Mouse (Mus musculus): ENCODE results near the gene Pla2g6. TPM values are rescaled to one million over a fixed set of nuclear protein-coding genes. Genes with fewer than 3 reads are reported as not detected.

Pla2g6 gene
- total and polyA plus RNA-seq, 2 experiments from 2014 or later, result 17.6 to 26.8 TPM

DNA sequence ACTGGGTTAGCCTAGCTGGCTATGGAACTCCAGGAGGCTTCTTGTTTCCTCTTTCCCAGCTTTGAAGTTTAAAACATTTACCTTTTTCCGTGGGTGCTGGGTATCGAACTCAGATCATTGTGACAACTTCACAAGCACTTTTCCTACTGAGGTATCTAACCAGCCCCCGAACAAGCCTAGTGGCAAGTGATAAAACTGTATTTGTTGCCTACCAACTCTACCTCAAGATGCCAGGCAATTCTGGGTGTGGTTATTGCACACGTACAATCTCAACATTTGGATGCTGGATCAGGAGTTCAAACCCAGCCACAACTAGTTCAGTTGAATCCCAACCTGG lies 717 bp upstream of the Pla2g6 start:
- Histone ChIP-seq H3K4me1 (ENCODE audit: insufficient read depth, low read length) (0 out of 2 replicates have a peak, but pooled peaks cover 6% of the 10 kb centered on the region), H3K27me3 (ENCODE audit: insufficient read depth, low read length) (no peaks in the 10 kb centered on the region), H3K9me3 (ENCODE audit: low read length) (no peaks in the 10 kb centered on the region), H3K9ac (replicated peaks; ENCODE audit: low read length, poor library complexity, severe bottlenecking) (no peak overlapping the region), H3K27ac (ENCODE audit: low read depth, low read length) (no peak overlapping the region), H3K36me3 (ENCODE audit: insufficient read depth, low read length) (no peaks in the 10 kb centered on the region), H3K4me2 (ENCODE audit: low read depth, low read length, poor library complexity, severe bottlenecking) (peak overlapping the region; percentile 78; the same call in 1 of the 2 replicates), H3K4me3 (ENCODE audit: low read depth, low read length) (no peak overlapping the region)
- ATAC-seq (ENCODE audit: low FRiP score), result no peak
- WGBS, result 94% methylated on average over 4 of the region's 4 CpGs
- no peak; the same call in 1 of the 2 replicates for TF ChIP-seq CTCF (IDR thresholded peaks at IDR 0.05)
- no peak for DNase-seq (ENCODE audit: low spot score)

DNA sequence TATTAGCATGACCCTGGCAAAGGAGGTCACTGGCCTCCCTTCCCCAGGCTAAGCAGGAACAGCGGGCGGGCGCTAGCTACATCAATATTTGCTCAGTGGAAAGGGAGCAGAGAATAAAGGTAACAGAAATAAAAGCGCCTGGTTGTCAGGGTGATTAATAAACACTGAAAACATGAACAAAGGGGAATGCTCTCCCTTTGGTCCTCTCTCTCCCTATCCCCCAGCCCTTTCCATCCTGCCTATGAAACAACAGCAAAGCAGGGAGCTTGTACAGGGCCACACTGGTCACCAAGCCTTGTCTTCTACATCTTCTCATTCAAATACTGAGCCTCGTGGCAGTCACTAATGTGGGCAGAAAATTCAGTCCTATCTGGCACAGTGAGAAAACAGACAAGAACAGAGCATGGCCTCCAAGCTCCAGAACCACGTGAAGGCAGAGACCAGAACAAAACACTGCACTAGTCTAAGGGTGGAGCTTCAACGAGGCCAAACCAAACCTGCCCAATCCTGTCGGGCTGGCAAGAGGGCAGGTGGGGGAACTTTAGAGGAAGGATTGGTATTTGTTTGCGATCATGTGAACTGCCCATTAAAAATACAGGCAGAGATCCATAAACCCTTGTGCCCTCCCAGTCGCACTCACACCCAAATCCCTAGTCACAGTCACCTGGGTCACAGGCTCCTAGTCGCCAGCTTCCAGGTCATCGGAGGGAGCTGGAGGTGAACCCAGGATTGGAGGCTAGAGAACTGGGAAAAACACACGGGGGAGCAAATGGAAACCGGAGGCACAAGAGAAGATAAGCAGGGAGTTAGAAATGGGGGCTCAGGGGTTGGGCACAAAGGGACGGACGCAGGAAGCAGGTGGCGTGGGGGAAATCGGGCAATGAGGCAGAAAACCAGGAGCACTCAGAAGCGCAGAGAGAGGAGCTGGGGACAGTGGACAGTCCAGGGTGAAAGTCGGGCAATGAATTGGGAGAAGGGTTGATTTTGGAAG lies 924 bp downstream of the Pla2g6 start:
- Histone ChIP-seq H3K36me3 (ENCODE audit: insufficient read depth, low read length) (no peaks in the 10 kb centered on the region), H3K9ac (replicated peaks; ENCODE audit: low read length, poor library complexity, severe bottlenecking) (peak overlapping the region; percentile 63), H3K27me3 (ENCODE audit: insufficient read depth, low read length) (no peaks in the 10 kb centered on the region), H3K4me3 (ENCODE audit: low read depth, low read length) (peak overlapping the region; percentile 45), H3K9me3 (ENCODE audit: low read length) (no peaks in the 10 kb centered on the region), H3K4me1 (ENCODE audit: insufficient read depth, low read length) (0 out of 2 replicates have a peak, but pooled peaks cover 6% of the 10 kb centered on the region), H3K27ac (ENCODE audit: low read depth, low read length) (peak overlapping the region; percentile 92), H3K4me2 (ENCODE audit: low read depth, low read length, poor library complexity, severe bottlenecking) (peak overlapping the region; percentile 78)
- TF ChIP-seq CTCF (IDR thresholded peaks at IDR 0.05), result no peak
- DNase-seq (ENCODE audit: low spot score) (peak; percentile 65), ATAC-seq (ENCODE audit: low FRiP score) (peak; percentile 70)
- WGBS, result 9% methylated on average over 20 of the region's 20 CpGs

DNA sequence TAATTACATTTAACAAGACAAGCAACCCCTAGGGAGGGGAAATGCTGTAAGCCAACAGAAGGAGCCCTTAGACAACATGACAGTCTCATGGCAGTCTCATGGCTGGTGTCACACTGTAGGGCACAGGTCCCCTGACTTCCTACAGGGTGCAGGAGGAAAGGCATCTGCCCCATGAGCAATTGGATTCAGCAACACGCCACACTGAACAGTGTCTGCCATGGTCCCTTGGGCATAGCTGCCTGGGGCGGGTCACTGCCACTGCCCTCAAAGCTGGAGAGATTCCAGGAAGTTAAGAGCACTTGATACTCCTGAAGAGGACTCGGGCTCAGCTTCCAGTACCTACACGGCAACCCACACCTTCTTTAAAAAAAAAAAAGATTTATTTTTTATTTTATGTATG lies 1.9 kb downstream of the Pla2g6 start:
- no peak for ATAC-seq (ENCODE audit: low FRiP score)
- H3K4me3 ChIP-seq (ENCODE audit: low read depth, low read length), result no peak overlapping the region
- 76% methylated on average over 4 of the region's 4 CpGs for WGBS
- TF ChIP-seq CTCF (IDR thresholded peaks at IDR 0.05), result no peak
- no peaks in the 10 kb centered on the region for H3K36me3 ChIP-seq (ENCODE audit: insufficient read depth, low read length)
- H3K27me3 ChIP-seq (ENCODE audit: insufficient read depth, low read length), result no peaks in the 10 kb centered on the region
- no peak overlapping the region for H3K4me2 ChIP-seq (ENCODE audit: low read depth, low read length, poor library complexity, severe bottlenecking)
- DNase-seq (ENCODE audit: low spot score), result no peak
- H3K9me3 ChIP-seq (ENCODE audit: low read length), result no peaks in the 10 kb centered on the region
- H3K9ac ChIP-seq (replicated peaks; ENCODE audit: low read length, poor library complexity, severe bottlenecking), result no peak overlapping the region
- 0 out of 2 replicates have a peak, but pooled peaks cover 6% of the 10 kb centered on the region for H3K4me1 ChIP-seq (ENCODE audit: insufficient read depth, low read length)
- H3K27ac ChIP-seq (ENCODE audit: low read depth, low read length), result peak overlapping the region; percentile 92; the same call in 1 of the 2 replicates

DNA sequence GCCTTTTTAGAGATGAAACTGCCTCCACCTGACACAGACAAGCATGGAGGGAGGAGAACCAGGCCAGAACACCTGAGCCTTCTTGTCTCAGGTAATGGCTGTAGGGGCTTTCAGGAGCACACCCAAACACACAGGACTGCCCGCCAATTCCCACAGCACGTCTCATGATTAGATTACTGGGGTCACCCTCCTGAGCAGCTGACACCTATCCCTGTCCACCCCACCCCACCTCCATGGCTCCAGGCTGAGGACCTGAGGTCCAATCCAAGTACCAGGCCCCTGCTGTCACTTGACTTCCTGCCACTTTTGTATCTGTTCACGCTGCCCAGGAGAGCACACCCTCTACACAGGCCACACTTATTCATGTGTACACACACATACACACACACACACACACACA lies 2.4 kb downstream of the Pla2g6 start:
- Histone ChIP-seq H3K9ac (replicated peaks; ENCODE audit: low read length, poor library complexity, severe bottlenecking) (no peak overlapping the region), H3K4me2 (ENCODE audit: low read depth, low read length, poor library complexity, severe bottlenecking) (no peak overlapping the region), H3K27me3 (ENCODE audit: insufficient read depth, low read length) (no peaks in the 10 kb centered on the region), H3K27ac (ENCODE audit: low read depth, low read length) (no peak overlapping the region), H3K36me3 (ENCODE audit: insufficient read depth, low read length) (no peaks in the 10 kb centered on the region), H3K4me3 (ENCODE audit: low read depth, low read length) (no peak overlapping the region), H3K9me3 (ENCODE audit: low read length) (no peaks in the 10 kb centered on the region), H3K4me1 (ENCODE audit: insufficient read depth, low read length) (0 out of 2 replicates have a peak, but pooled peaks cover 6% of the 10 kb centered on the region)
- ATAC-seq (ENCODE audit: low FRiP score) (no peak), DNase-seq (ENCODE audit: low spot score) (no peak)
- WGBS, result 80% methylated on average over 3 of the region's 3 CpGs
- TF ChIP-seq CTCF (IDR thresholded peaks at IDR 0.05), result no peak

DNA sequence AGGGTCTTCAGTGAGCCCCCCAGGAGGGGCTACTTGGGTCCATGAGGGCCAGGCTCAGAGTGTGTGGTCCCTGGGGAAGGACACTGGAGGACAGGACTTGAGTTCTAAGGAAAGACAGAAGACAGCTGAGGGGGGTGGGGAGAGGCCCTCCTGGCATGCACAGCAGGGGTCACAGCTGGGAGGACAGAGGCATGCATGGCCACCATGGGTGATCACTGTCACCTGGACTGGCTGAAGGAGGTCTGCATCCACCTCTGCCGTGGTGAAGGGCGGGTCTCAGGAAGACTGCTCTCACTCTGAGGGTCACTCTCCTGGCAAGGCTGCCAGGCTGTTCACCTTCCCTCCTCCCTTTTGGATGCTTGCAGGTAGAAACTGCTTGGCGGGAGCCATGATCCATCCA lies 3.8 kb downstream of the Pla2g6 start:
- Histone ChIP-seq H3K4me3 (ENCODE audit: low read depth, low read length) (no peak overlapping the region), H3K36me3 (ENCODE audit: insufficient read depth, low read length) (no peaks in the 10 kb centered on the region), H3K4me1 (ENCODE audit: insufficient read depth, low read length) (0 out of 2 replicates have a peak, but pooled peaks cover 6% of the 10 kb centered on the region), H3K27ac (ENCODE audit: low read depth, low read length) (no peak overlapping the region), H3K4me2 (ENCODE audit: low read depth, low read length, poor library complexity, severe bottlenecking) (no peak overlapping the region), H3K9me3 (ENCODE audit: low read length) (no peaks in the 10 kb centered on the region), H3K27me3 (ENCODE audit: insufficient read depth, low read length) (no peaks in the 10 kb centered on the region), H3K9ac (replicated peaks; ENCODE audit: low read length, poor library complexity, severe bottlenecking) (no peak overlapping the region)
- DNase-seq (ENCODE audit: low spot score) (no peak), ATAC-seq (ENCODE audit: low FRiP score) (no peak)
- WGBS, result 98% methylated on average over 3 of the region's 3 CpGs
- no peak for TF ChIP-seq CTCF (IDR thresholded peaks at IDR 0.05)

DNA sequence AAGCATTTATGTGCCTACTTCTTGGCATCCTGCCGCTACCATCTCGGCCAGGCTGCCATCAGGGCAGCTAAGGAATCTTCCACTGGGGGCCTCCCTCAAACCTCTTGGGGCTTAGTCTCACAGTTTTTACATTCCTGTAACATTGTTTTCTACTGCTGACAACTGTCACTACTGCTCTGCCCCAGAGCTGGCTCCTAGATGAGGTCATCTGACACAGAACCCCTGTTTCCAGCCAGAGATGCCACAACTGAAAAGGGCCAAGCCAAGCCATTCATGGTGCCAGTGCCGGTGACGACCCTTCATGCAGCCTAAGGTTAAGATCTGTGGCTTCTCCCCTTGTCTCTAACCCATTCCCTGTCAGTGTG lies 4.4 kb downstream of the Pla2g6 start:
- 0 out of 2 replicates have a peak, but pooled peaks cover 6% of the 10 kb centered on the region for H3K4me1 ChIP-seq (ENCODE audit: insufficient read depth, low read length)
- DNase-seq (ENCODE audit: low spot score) (no peak), ATAC-seq (ENCODE audit: low FRiP score) (no peak)
- H3K27me3 ChIP-seq (ENCODE audit: insufficient read depth, low read length), result no peaks in the 10 kb centered on the region
- no peaks in the 10 kb centered on the region for H3K9me3 ChIP-seq (ENCODE audit: low read length)
- no peak overlapping the region for H3K4me2 ChIP-seq (ENCODE audit: low read depth, low read length, poor library complexity, severe bottlenecking)
- no peak overlapping the region for H3K4me3 ChIP-seq (ENCODE audit: low read depth, low read length)
- H3K27ac ChIP-seq (ENCODE audit: low read depth, low read length), result no peak overlapping the region
- 77% methylated on average over 4 of the region's 4 CpGs for WGBS
- no peak for TF ChIP-seq CTCF (IDR thresholded peaks at IDR 0.05)
- no peaks in the 10 kb centered on the region for H3K36me3 ChIP-seq (ENCODE audit: insufficient read depth, low read length)
- no peak overlapping the region for H3K9ac ChIP-seq (replicated peaks; ENCODE audit: low read length, poor library complexity, severe bottlenecking)
